Mouse (Mus musculus): ENCODE measurements around the gene Ttc9b. TPM values are rescaled to one million over a fixed set of nuclear protein-coding genes. Genes with fewer than 3 reads are reported as not detected.

Gene Ttc9b
- total RNA-seq, 1 experiment, result 0.54 TPM

DNA sequence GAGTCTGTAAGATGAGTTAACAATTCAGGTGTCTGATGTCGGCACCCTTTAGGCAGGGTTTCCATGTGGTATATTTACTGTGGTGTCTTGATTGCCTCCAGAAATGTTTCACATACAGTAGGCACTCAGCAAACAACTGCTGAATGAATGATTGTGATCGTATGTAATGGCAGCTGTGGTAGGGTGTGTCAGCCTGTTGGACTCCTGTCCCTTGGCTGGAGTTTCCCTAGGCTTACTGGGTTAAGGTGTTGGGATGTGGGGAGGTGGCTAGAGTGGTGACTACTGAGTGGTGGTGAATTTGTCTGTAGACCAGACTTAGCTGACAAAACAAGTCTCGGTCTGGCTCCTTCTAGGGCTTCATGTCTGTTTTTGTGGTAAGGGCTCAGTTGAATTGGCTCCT is 43.3 kb upstream of the Ttc9b start:
- Histone ChIP-seq H3K9me3 (ENCODE audit: control insufficient read depth, insufficient read depth, low read depth, low read length) (no peaks in the 10 kb centered on the region), H3K4me1 (ENCODE audit: control insufficient read depth in 2 of 2, insufficient read depth in 2 of 2, low read length in 2 of 2, poor library complexity in 1 of 2) (peaks cover 0 to 4% of the 10 kb centered on the region in 2 experiments; a peak in 1 of 4 replicates)
- in situ Hi-C loops (cut with MboI; ENCODE audit: low sequenced_read_pairs in 2 of 2, unreplicated experiment in 2 of 2), result no loop called here

DNA sequence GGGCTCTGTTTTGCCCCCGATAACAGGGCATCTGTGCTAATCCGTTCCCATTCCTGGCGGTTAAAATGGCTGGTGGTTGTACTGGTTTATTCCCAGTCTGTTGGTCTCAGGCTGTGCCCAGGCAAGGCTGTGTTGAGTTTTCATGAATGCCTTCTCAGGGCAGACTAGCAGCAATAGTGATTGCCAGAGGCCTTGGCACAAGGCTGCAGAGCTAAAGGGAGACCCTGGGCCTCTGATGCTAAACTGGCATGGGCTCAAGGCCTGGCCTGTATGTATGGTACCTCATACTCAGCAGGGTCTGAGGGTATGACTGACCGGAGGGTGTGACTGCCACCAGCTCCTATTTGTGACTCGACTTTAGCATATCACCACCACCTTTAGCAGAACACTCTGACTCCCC is 42.8 kb upstream of the Ttc9b start:
- Histone ChIP-seq H3K36me3 (ENCODE audit: control insufficient read depth, insufficient read depth, low read length, poor library complexity, severe bottlenecking) (peaks cover 8% of the 10 kb centered on the region; the same call in 1 of the 2 replicates), H3K4me1 (ENCODE audit: control insufficient read depth in 2 of 2, insufficient read depth in 2 of 2, low read length in 2 of 2, poor library complexity in 1 of 2) (peaks cover 0 to 4% of the 10 kb centered on the region in 2 experiments; a peak in 1 of 4 replicates), H3K9me3 (ENCODE audit: control insufficient read depth, insufficient read depth, low read depth, low read length) (no peaks in the 10 kb centered on the region), H3K9ac (ENCODE audit: insufficient read depth, low read depth, low read length, poor library complexity, severe bottlenecking) (no peak overlapping the region), H3K27ac (ENCODE audit: insufficient read depth, low read depth, low read length, poor library complexity, severe bottlenecking) (no peak overlapping the region), H3K4me3 (ENCODE audit: insufficient read depth in 1 of 2, low read depth in 1 of 2, low read length in 2 of 2, poor library complexity in 1 of 2, severe bottlenecking in 1 of 2) (no peak overlapping the region)
- no peak for TF ChIP-seq ZC3H11A (IDR thresholded peaks at IDR 0.05; ENCODE audit: borderline replicate concordance, low read depth, low read length)
- TF ChIP-seq ZNF384 (IDR thresholded peaks at IDR 0.05; ENCODE audit: low read depth, low read length), result no peak
- no peak for TF ChIP-seq CHD2 (IDR thresholded peaks at IDR 0.05; ENCODE audit: low read depth, low read length)
- TF ChIP-seq HCFC1 (IDR thresholded peaks at IDR 0.05; ENCODE audit: borderline replicate concordance, insufficient read depth, low read length), result no peak
- TF ChIP-seq MAFK (IDR thresholded peaks at IDR 0.05; ENCODE audit: insufficient read depth, low read depth, low read length), result no peak
- in situ Hi-C loops (cut with MboI; ENCODE audit: low sequenced_read_pairs in 2 of 2, unreplicated experiment in 2 of 2), result no loop called here
- DNase-seq (ENCODE audit: low read depth, low spot score), result no peak

More for the DNA sequence above, 43.3 kb upstream of the Ttc9b start:
- Histone ChIP-seq H3K27ac (ENCODE audit: insufficient read depth, low read depth, low read length, poor library complexity, severe bottlenecking) (no peak overlapping the region), H3K36me3 (ENCODE audit: control insufficient read depth, insufficient read depth, low read length, poor library complexity, severe bottlenecking) (peaks cover 8% of the 10 kb centered on the region; the same call in 1 of the 2 replicates), H3K4me3 (ENCODE audit: insufficient read depth in 1 of 2, low read depth in 1 of 2, low read length in 2 of 2, poor library complexity in 1 of 2, severe bottlenecking in 1 of 2) (no peak overlapping the region), H3K9ac (ENCODE audit: insufficient read depth, low read depth, low read length, poor library complexity, severe bottlenecking) (no peak overlapping the region)
- no peak for TF ChIP-seq ZNF384 (IDR thresholded peaks at IDR 0.05; ENCODE audit: low read depth, low read length)
- TF ChIP-seq MAFK (IDR thresholded peaks at IDR 0.05; ENCODE audit: insufficient read depth, low read depth, low read length), result no peak
- no peak for TF ChIP-seq ZC3H11A (IDR thresholded peaks at IDR 0.05; ENCODE audit: borderline replicate concordance, low read depth, low read length)
- TF ChIP-seq CHD2 (IDR thresholded peaks at IDR 0.05; ENCODE audit: low read depth, low read length), result no peak
- no peak for TF ChIP-seq HCFC1 (IDR thresholded peaks at IDR 0.05; ENCODE audit: borderline replicate concordance, insufficient read depth, low read length)
- DNase-seq (ENCODE audit: low read depth, low spot score), result no peak

DNA sequence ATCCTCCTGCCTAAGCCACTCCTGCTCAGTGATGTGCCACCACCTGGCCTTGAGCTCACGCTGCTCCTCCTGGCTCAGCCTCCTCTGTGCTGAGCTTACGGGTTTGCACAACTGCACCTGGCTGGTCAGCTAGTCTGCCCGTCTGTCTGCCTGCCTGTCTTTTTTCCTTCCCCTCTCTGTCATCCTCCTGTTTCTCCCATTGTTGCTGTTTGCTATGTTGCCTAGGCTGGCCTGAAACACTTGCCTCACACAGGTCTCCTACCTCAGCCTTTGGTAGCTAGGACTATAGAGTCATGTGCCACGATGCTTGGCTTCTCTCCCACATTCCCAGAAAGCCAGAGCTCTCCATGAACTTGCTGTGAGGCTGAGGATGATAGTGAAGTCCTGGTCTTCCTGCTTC is 40.8 kb upstream of the Ttc9b start:
- Histone ChIP-seq H3K4me1 (ENCODE audit: control insufficient read depth in 2 of 2, insufficient read depth in 2 of 2, low read length in 2 of 2, poor library complexity in 1 of 2) (0 out of 4 replicates have a peak, but pooled peaks cover 0 to 2% of the 10 kb centered on the region in 2 experiments), H3K4me3 (ENCODE audit: insufficient read depth in 1 of 2, low read depth in 1 of 2, low read length in 2 of 2, poor library complexity in 1 of 2, severe bottlenecking in 1 of 2) (no peak overlapping the region), H3K9me3 (ENCODE audit: control insufficient read depth, insufficient read depth, low read depth, low read length) (no peaks in the 10 kb centered on the region), H3K9ac (ENCODE audit: insufficient read depth, low read depth, low read length, poor library complexity, severe bottlenecking) (no peak overlapping the region), H3K27ac (ENCODE audit: insufficient read depth, low read depth, low read length, poor library complexity, severe bottlenecking) (no peak overlapping the region), H3K36me3 (ENCODE audit: control insufficient read depth, insufficient read depth, low read length, poor library complexity, severe bottlenecking) (peaks cover 16% of the 10 kb centered on the region)
- DNase-seq (ENCODE audit: low read depth, low spot score), result no peak
- no peak for TF ChIP-seq ZC3H11A (IDR thresholded peaks at IDR 0.05; ENCODE audit: borderline replicate concordance, low read depth, low read length)
- no peak for TF ChIP-seq ZNF384 (IDR thresholded peaks at IDR 0.05; ENCODE audit: low read depth, low read length)
- TF ChIP-seq MAFK (IDR thresholded peaks at IDR 0.05; ENCODE audit: insufficient read depth, low read depth, low read length), result no peak
- no peak for TF ChIP-seq CHD2 (IDR thresholded peaks at IDR 0.05; ENCODE audit: low read depth, low read length)
- no peak for TF ChIP-seq HCFC1 (IDR thresholded peaks at IDR 0.05; ENCODE audit: borderline replicate concordance, insufficient read depth, low read length)
- in situ Hi-C loops (cut with MboI; ENCODE audit: low sequenced_read_pairs in 2 of 2, unreplicated experiment in 2 of 2), result no loop called here

DNA sequence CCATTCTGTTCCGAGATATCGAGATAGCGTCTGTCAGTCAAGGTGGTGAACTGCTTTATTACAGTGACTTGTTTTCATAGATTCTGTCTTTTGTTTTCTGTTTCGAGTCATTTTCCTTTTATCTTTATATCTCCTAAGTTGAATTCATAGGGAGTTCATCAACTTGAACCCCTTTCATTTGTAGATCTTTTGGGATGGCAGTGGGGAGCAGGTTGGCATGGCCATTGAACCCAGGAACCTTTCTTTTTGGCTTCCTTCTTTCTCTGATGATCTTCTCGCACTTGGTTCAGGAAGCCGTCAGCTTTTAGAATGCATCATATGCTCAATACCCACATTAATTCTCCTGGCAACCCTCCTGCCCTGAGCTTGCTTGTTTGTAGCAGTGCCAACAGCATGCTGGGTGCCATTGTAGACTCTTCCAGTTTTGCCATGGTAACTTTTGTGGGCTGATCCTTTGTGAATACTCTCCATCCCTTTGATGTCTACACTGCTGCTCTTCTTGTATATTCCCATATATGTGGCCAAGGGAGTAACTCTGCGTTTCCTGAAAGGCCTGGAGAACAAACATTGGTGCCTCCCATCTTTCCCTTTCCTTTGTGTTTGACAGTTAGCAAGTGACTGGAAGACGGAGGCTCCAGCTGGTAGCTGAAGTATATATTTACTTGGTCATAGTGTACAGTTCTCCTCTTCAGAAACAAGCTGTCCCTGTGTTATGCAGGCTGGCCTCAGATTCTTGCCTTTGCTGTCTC is 39.8 kb upstream of the Ttc9b start:
- H3K4me3 ChIP-seq (ENCODE audit: insufficient read depth in 1 of 2, low read depth in 1 of 2, low read length in 2 of 2, poor library complexity in 1 of 2, severe bottlenecking in 1 of 2), result no peak overlapping the region
- TF ChIP-seq ZC3H11A (IDR thresholded peaks at IDR 0.05; ENCODE audit: borderline replicate concordance, low read depth, low read length) (no peak), CHD2 (IDR thresholded peaks at IDR 0.05; ENCODE audit: low read depth, low read length) (no peak), ZNF384 (IDR thresholded peaks at IDR 0.05; ENCODE audit: low read depth, low read length) (no peak), MAFK (IDR thresholded peaks at IDR 0.05; ENCODE audit: insufficient read depth, low read depth, low read length) (no peak), HCFC1 (IDR thresholded peaks at IDR 0.05; ENCODE audit: borderline replicate concordance, insufficient read depth, low read length) (no peak)
- in situ Hi-C loops (cut with MboI; ENCODE audit: low sequenced_read_pairs in 2 of 2, unreplicated experiment in 2 of 2), result no loop called here
- no peak overlapping the region for H3K27ac ChIP-seq (ENCODE audit: insufficient read depth, low read depth, low read length, poor library complexity, severe bottlenecking)
- no peak overlapping the region for H3K9ac ChIP-seq (ENCODE audit: insufficient read depth, low read depth, low read length, poor library complexity, severe bottlenecking)
- H3K9me3 ChIP-seq (ENCODE audit: control insufficient read depth, insufficient read depth, low read depth, low read length), result no peaks in the 10 kb centered on the region
- peaks cover 18% of the 10 kb centered on the region for H3K36me3 ChIP-seq (ENCODE audit: control insufficient read depth, insufficient read depth, low read length, poor library complexity, severe bottlenecking)
- DNase-seq (ENCODE audit: low read depth, low spot score), result no peak
- 0 out of 4 replicates have a peak, but pooled peaks cover 0 to 2% of the 10 kb centered on the region in 2 experiments for H3K4me1 ChIP-seq (ENCODE audit: control insufficient read depth in 2 of 2, insufficient read depth in 2 of 2, low read length in 2 of 2, poor library complexity in 1 of 2)

Data from ES-E14 (cell line).